8 mouse cellular contexts compared by ENCODE assay signal in the genomic region with DNA sequence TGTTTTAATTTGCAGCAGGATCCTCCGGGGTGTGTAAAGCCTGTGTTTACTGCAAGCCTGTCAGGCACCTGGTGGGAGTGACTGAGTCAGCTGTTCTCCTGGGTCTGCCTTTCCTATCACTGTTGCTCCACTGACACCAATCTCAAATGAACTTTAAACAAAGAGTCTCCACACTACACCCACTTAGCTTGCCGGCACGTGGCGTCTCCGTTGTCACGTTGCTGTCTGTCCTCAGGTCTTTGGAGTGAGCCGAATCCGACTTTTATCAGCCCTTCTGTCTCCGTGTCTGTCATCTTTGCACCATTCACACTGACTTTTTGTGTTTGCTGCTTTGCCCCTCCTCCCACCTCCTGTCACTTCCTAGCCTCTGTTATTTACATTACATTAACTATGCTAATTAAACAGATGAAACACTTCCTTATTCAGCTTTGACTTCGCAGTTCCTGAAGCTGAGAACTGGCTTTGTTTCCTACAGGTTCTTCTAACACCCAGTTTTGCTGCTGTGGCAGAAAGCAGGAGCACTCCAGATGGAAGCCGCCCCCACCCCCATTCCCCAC. TPM values are rescaled to one million over a fixed set of nuclear protein-coding genes. Genes with fewer than 3 reads are reported as not detected.
A peak's percentile ranks its signal among the peaks of the same experiment; 100 is the strongest.
DNase-seq lines count a peak whose midpoint lies in the region; ATAC-seq and TF ChIP-seq lines count a peak whose summit lies in the region.

No protein-coding gene starts in this region.

- peaks cover 42% of the 10 kb centered on the region for H3K4me1 ChIP-seq in heart, embryonic 12.5 days (replicated peaks)
- peaks cover 5% of the 10 kb centered on the region; the same call in 1 of the 2 replicates for H3K4me1 ChIP-seq in forebrain, embryonic 11.5 days (replicated peaks; ENCODE audit: control insufficient read depth, insufficient read depth, low read length)
- H3K4me1 ChIP-seq in intestine, embryonic 14.5 days (replicated peaks; ENCODE audit: control insufficient read depth, insufficient read depth, low read length): peaks cover 16% of the 10 kb centered on the region; the same call in 1 of the 2 replicates
- peaks cover 8% of the 10 kb centered on the region; the same call in 1 of the 2 replicates for H3K4me1 ChIP-seq in limb, embryonic 14.5 days (ENCODE audit: control insufficient read depth, insufficient read depth, low read length)
- peaks cover 16% of the 10 kb centered on the region; the same call in 1 of the 2 replicates for H3K4me1 ChIP-seq in midbrain, postnatal 0 days (ENCODE audit: insufficient read depth, low read length)
- no peaks in the 10 kb centered on the region for H3K4me1 ChIP-seq in stomach, postnatal 0 days (replicated peaks; ENCODE audit: control insufficient read depth, insufficient read depth)

- DNase-seq in heart, postnatal 25 days (ENCODE audit: low spot score): no peak
- DNase-seq in forebrain, embryonic 11.5 days (ENCODE audit: low spot score): no peak
- no peak for DNase-seq in intestine, embryonic 14.5 days (ENCODE audit: low spot score)
- no peak for DNase-seq in limb, embryonic 14.5 days (ENCODE audit: low spot score)
- DNase-seq in midbrain, postnatal 0 days (ENCODE audit: low spot score): peak; percentile 33
- DNase-seq in stomach, postnatal 0 days (ENCODE audit: low spot score): peak; percentile 61
- DNase-seq in adrenal gland, postnatal 10 days: no peak

- peak overlapping the region; percentile 54 for H3K4me2 ChIP-seq in heart, embryonic 12.5 days
- peak overlapping the region; percentile 26; the same call in 1 of the 2 replicates for H3K4me2 ChIP-seq in forebrain, embryonic 11.5 days (ENCODE audit: low read depth, low read length, severe bottlenecking)
- peak overlapping the region; percentile 40 for H3K4me2 ChIP-seq in intestine, embryonic 14.5 days (ENCODE audit: low read length)
- peak overlapping the region; percentile 25 for H3K4me2 ChIP-seq in limb, embryonic 14.5 days (replicated peaks; ENCODE audit: low read depth, low read length, severe bottlenecking)
- no peak overlapping the region for H3K4me2 ChIP-seq in midbrain, postnatal 0 days (ENCODE audit: low read depth, low read length, poor library complexity, severe bottlenecking)
- peak overlapping the region; percentile 21 for H3K4me2 ChIP-seq in stomach, postnatal 0 days (replicated peaks; ENCODE audit: low read depth)

- intact Hi-C loops in heart, postnatal 25 days (cut with DNase I): no loop called here

- H3K9ac ChIP-seq in heart, embryonic 12.5 days: no peak overlapping the region
- H3K9ac ChIP-seq in forebrain, embryonic 11.5 days (ENCODE audit: low read length): no peak overlapping the region
- no peak overlapping the region for H3K9ac ChIP-seq in intestine, embryonic 14.5 days (ENCODE audit: low read length)
- H3K9ac ChIP-seq in limb, embryonic 14.5 days (ENCODE audit: low read depth, low read length, severe bottlenecking): no peak overlapping the region
- H3K9ac ChIP-seq in midbrain, postnatal 0 days (replicated peaks; ENCODE audit: low read length, poor library complexity, severe bottlenecking): no peak overlapping the region
- H3K9ac ChIP-seq in stomach, postnatal 0 days (ENCODE audit: low read length): no peak overlapping the region

- 0 out of 2 replicates have a peak overlapping the region, but pooled peaks have one; percentile 8 for H3K4me3 ChIP-seq in heart, embryonic 12.5 days
- H3K4me3 ChIP-seq in forebrain, embryonic 11.5 days (ENCODE audit: low read depth, low read length): no peak overlapping the region
- no peak overlapping the region for H3K4me3 ChIP-seq in intestine, embryonic 14.5 days (ENCODE audit: low read depth, low read length)
- no peak overlapping the region; the same call in 1 of the 2 replicates for H3K4me3 ChIP-seq in limb, embryonic 14.5 days (replicated peaks; ENCODE audit: low read length)
- no peak overlapping the region for H3K4me3 ChIP-seq in midbrain, postnatal 0 days (ENCODE audit: low read depth, low read length)
- no peak overlapping the region for H3K4me3 ChIP-seq in stomach, postnatal 0 days (ENCODE audit: low read depth, low read length)

- TF ChIP-seq CTCF in midbrain, postnatal 0 days (IDR thresholded peaks at IDR 0.05): no peak
- TF ChIP-seq CTCF in stomach, postnatal 0 days (IDR thresholded peaks at IDR 0.05; ENCODE audit: low read depth): no peak

- H3K27me3 ChIP-seq in heart, embryonic 12.5 days (replicated peaks): peaks cover 7% of the 10 kb centered on the region
- H3K27me3 ChIP-seq in forebrain, embryonic 11.5 days (ENCODE audit: control insufficient read depth, insufficient read depth, low read length): no peaks in the 10 kb centered on the region
- no peaks in the 10 kb centered on the region for H3K27me3 ChIP-seq in intestine, embryonic 14.5 days (replicated peaks; ENCODE audit: control insufficient read depth, insufficient read depth, low read length)
- H3K27me3 ChIP-seq in limb, embryonic 14.5 days (ENCODE audit: control insufficient read depth, insufficient read depth, low read length): no peaks in the 10 kb centered on the region
- H3K27me3 ChIP-seq in midbrain, postnatal 0 days (ENCODE audit: insufficient read depth, low read length): no peaks in the 10 kb centered on the region
- H3K27me3 ChIP-seq in stomach, postnatal 0 days (ENCODE audit: control insufficient read depth, insufficient read depth, low read length): no peaks in the 10 kb centered on the region

- TF ChIP-seq POLR2A in limb, embryonic 14.5 days (IDR thresholded peaks at IDR 0.05; ENCODE audit: borderline replicate concordance, extremely low read depth, insufficient read depth, insufficient read length): no peak

- H3K27ac ChIP-seq in heart, embryonic 12.5 days (ENCODE audit: poor library complexity, severe bottlenecking): no peak overlapping the region
- no peak overlapping the region for H3K27ac ChIP-seq in forebrain, embryonic 11.5 days (ENCODE audit: low read depth, low read length)
- H3K27ac ChIP-seq in intestine, embryonic 14.5 days (ENCODE audit: low read depth): no peak overlapping the region
- H3K27ac ChIP-seq in limb, embryonic 14.5 days (replicated peaks; ENCODE audit: low read depth, low read length): no peak overlapping the region
- H3K27ac ChIP-seq in midbrain, postnatal 0 days (ENCODE audit: low read depth, low read length): no peak overlapping the region
- H3K27ac ChIP-seq in stomach, postnatal 0 days (replicated peaks): no peak overlapping the region

- H3K9me3 ChIP-seq in heart, embryonic 12.5 days (replicated peaks): no peaks in the 10 kb centered on the region
- H3K9me3 ChIP-seq in forebrain, embryonic 11.5 days (ENCODE audit: control insufficient read depth, low read length): no peaks in the 10 kb centered on the region
- H3K9me3 ChIP-seq in intestine, embryonic 14.5 days (ENCODE audit: control insufficient read depth, low read length): no peaks in the 10 kb centered on the region
- H3K9me3 ChIP-seq in limb, embryonic 14.5 days (ENCODE audit: control insufficient read depth, low read length): no peaks in the 10 kb centered on the region
- H3K9me3 ChIP-seq in midbrain, postnatal 0 days (ENCODE audit: low read length): no peaks in the 10 kb centered on the region
- H3K9me3 ChIP-seq in stomach, postnatal 0 days (ENCODE audit: control insufficient read depth, low read length): no peaks in the 10 kb centered on the region

- H3K36me3 ChIP-seq in heart, embryonic 12.5 days: no peaks in the 10 kb centered on the region
- no peaks in the 10 kb centered on the region for H3K36me3 ChIP-seq in forebrain, embryonic 11.5 days (ENCODE audit: control insufficient read depth, insufficient read depth, low read length)
- H3K36me3 ChIP-seq in intestine, embryonic 14.5 days (ENCODE audit: control insufficient read depth, insufficient read depth, low read length): no peaks in the 10 kb centered on the region
- H3K36me3 ChIP-seq in limb, embryonic 14.5 days (ENCODE audit: control insufficient read depth, insufficient read depth, low read length): no peaks in the 10 kb centered on the region
- no peaks in the 10 kb centered on the region for H3K36me3 ChIP-seq in midbrain, postnatal 0 days (ENCODE audit: insufficient read depth, low read length)
- H3K36me3 ChIP-seq in stomach, postnatal 0 days (ENCODE audit: control insufficient read depth, insufficient read depth, low read length): no peaks in the 10 kb centered on the region

- ATAC-seq in heart, embryonic 12.5 days (ENCODE audit: insufficient number of reproducible peaks, low FRiP score): 0 out of 2 replicates have a peak, but pooled peaks have one; percentile 40
- ATAC-seq in forebrain, embryonic 11.5 days (replicated peaks; ENCODE audit: low FRiP score): peak; percentile 66
- ATAC-seq in intestine, embryonic 14.5 days (replicated peaks; ENCODE audit: low FRiP score, low TSS enrichment, low read depth): no peak
- no peak for ATAC-seq in limb, embryonic 14.5 days (ENCODE audit: low FRiP score, low read depth)
- no peak for ATAC-seq in midbrain, postnatal 0 days (ENCODE audit: low FRiP score)
- ATAC-seq in stomach, postnatal 0 days (ENCODE audit: low FRiP score, low TSS enrichment): peak; percentile 81

- no peak for TF ChIP-seq EP300 in stomach, postnatal 0 days (optimal IDR thresholded peaks at IDR 0.05)

- WGBS in heart, embryonic 12.5 days: 2% methylated on average over 11 of the region's 11 CpGs
- 7% methylated on average over 11 of the region's 11 CpGs for WGBS in forebrain, embryonic 11.5 days
- 3% methylated on average over 11 of the region's 11 CpGs for WGBS in intestine, embryonic 14.5 days
- 1% methylated on average over 11 of the region's 11 CpGs for WGBS in limb, embryonic 14.5 days
- WGBS in midbrain, postnatal 0 days: 4% methylated on average over 11 of the region's 11 CpGs
- 8% methylated on average over 11 of the region's 11 CpGs for WGBS in stomach, postnatal 0 days

RNA-seq across cellular contexts. Expression of a gene that starts 56.7 kb away (rescaled TPM):
- polyA plus RNA-seq in heart, embryonic 12.5 days (2016; fragmentation: Nextera tagmentation; extraction: Ambion mirVana): 3.0 and 3.1 TPM in 2 replicates
- 10 to 100 TPM; 17.2 to 17.6 TPM for total RNA-seq in heart, postnatal 25 days (2021)
- polyA plus RNA-seq in forebrain, embryonic 11.5 days (2014; fragmentation: Nextera tagmentation; extraction: Ambion mirVana): 2.8 and 3.0 TPM in 2 replicates
- 5.4 and 6.3 TPM in 2 replicates for polyA plus RNA-seq in intestine, embryonic 14.5 days (2014; fragmentation: Nextera tagmentation; extraction: Ambion mirVana)
- 5.7 and 6.3 TPM in 2 replicates for polyA plus RNA-seq in limb, embryonic 14.5 days (2012; rRNA removed)
- 5.3 and 5.5 TPM in 2 replicates for polyA plus RNA-seq in limb, embryonic 14.5 days (2014; fragmentation: Nextera tagmentation; extraction: Ambion mirVana)
- 32.8 and 49.4 TPM in 2 replicates for total RNA-seq in midbrain, postnatal 0 days (2014; rRNA removed)
- polyA plus RNA-seq in midbrain, postnatal 0 days (2015; fragmentation: Nextera tagmentation; extraction: Ambion mirVana): 5.7 and 6.5 TPM in 2 replicates
- 4.5 and 5.2 TPM in 2 replicates for polyA plus RNA-seq in stomach, postnatal 0 days (2015; fragmentation: Nextera tagmentation; extraction: Ambion mirVana)
- total RNA-seq in adrenal gland, postnatal 10 days (2021): 10 to 100 TPM; 25.5 to 31.6 TPM

Comparison
In these comparisons a context has a peak if more than half of its experiments do, and no peak if none do; other contexts are left out.
1. ATAC-seq: peak in heart, embryonic 12.5 days (single experiment), forebrain, embryonic 11.5 days (single experiment) and stomach, postnatal 0 days (single experiment); none in intestine, embryonic 14.5 days (single experiment), limb, embryonic 14.5 days (single experiment) and midbrain, postnatal 0 days (single experiment).
2. DNase-seq: peak in midbrain, postnatal 0 days (single experiment) and stomach, postnatal 0 days (single experiment); none in heart, postnatal 25 days (single experiment), forebrain, embryonic 11.5 days (single experiment), intestine, embryonic 14.5 days (single experiment), limb, embryonic 14.5 days (single experiment) and adrenal gland, postnatal 10 days (single experiment).